Mouse (Mus musculus): ENCODE data around the gene Upb1.

- no peak for TF ChIP-seq CTCF (IDR thresholded peaks at IDR 0.05; ENCODE audit: extremely low read depth, insufficient read length, insufficient replicate concordance, low read depth, low read length)
- TF ChIP-seq POLR2A (IDR thresholded peaks at IDR 0.05; ENCODE audit: low read depth, low read length) = no peak
Observed at GRCm38 (mm10) chr10:75482919-75483483, 82.1 kb downstream of the Upb1 start.

Measured in small intestine, adult 2 months (tissue).